Mouse (Mus musculus): Measurements from ENCODE around the gene Rbfox3. TPM values are rescaled to one million over a fixed set of nuclear protein-coding genes. Genes with fewer than 3 reads are reported as not detected.

Gene Rbfox3
- polyA plus RNA-seq, 1 experiment from 2014 or later, result 0.97 TPM

- H3K4me1 ChIP-seq (ENCODE audit: insufficient read depth, low read depth, low read length), result no peaks in the 10 kb centered on the region
- no peaks in the 10 kb centered on the region for H3K9me3 ChIP-seq (ENCODE audit: low read length)
- ATAC-seq (no peak), DNase-seq (ENCODE audit: low spot score) (no peak)
- H3K36me3 ChIP-seq (ENCODE audit: insufficient read depth, low read length), result peaks cover 5% of the 10 kb centered on the region; the same call in 1 of the 2 replicates
- no peak overlapping the region for H3K27ac ChIP-seq (ENCODE audit: low read length)
- no peak overlapping the region for H3K4me2 ChIP-seq (replicated peaks; ENCODE audit: low read depth, low read length)
- H3K9ac ChIP-seq (replicated peaks; ENCODE audit: low read depth), result no peak overlapping the region
- no peaks in the 10 kb centered on the region for H3K27me3 ChIP-seq (replicated peaks; ENCODE audit: insufficient read depth, low read length)
- TF ChIP-seq EP300 (IDR thresholded peaks at IDR 0.05), result no peak
- TF ChIP-seq CTCF (IDR thresholded peaks at IDR 0.05), result no peak
- no peak overlapping the region for H3K4me3 ChIP-seq (ENCODE audit: low read depth, low read length)
- WGBS, result 90% methylated on average over 3 of the region's 3 CpGs
Measured at GRCm38 (mm10) chr11:118485780-118486179, 425.6 kb downstream of the Rbfox3 start.

- no peak for ATAC-seq
- no peaks in the 10 kb centered on the region for H3K27me3 ChIP-seq (replicated peaks; ENCODE audit: insufficient read depth, low read length)
- no peak overlapping the region for H3K27ac ChIP-seq (ENCODE audit: low read length)
- TF ChIP-seq EP300 (IDR thresholded peaks at IDR 0.05) (no peak), CTCF (IDR thresholded peaks at IDR 0.05) (no peak)
- 72% methylated on average over 11 of the region's 11 CpGs for WGBS
- H3K9me3 ChIP-seq (ENCODE audit: low read length), result no peaks in the 10 kb centered on the region
- no peaks in the 10 kb centered on the region for H3K4me1 ChIP-seq (ENCODE audit: insufficient read depth, low read depth, low read length)
- H3K4me2 ChIP-seq (replicated peaks; ENCODE audit: low read depth, low read length), result no peak overlapping the region
- H3K9ac ChIP-seq (replicated peaks; ENCODE audit: low read depth), result no peak overlapping the region
- no peak overlapping the region for H3K4me3 ChIP-seq (ENCODE audit: low read depth, low read length)
- H3K36me3 ChIP-seq (ENCODE audit: insufficient read depth, low read length), result peaks cover 5% of the 10 kb centered on the region; the same call in 1 of the 2 replicates
- no peak for DNase-seq (ENCODE audit: low spot score)
Measured at GRCm38 (mm10) chr11:118485338-118485737, 426.1 kb downstream of the Rbfox3 start.

GRCm38 (mm10) chr11:118484169-118484568 lies 427.2 kb downstream of the Rbfox3 start:
- Histone ChIP-seq H3K36me3 (ENCODE audit: insufficient read depth, low read length) (peaks cover 5% of the 10 kb centered on the region; the same call in 1 of the 2 replicates), H3K27ac (ENCODE audit: low read length) (no peak overlapping the region), H3K9me3 (ENCODE audit: low read length) (no peaks in the 10 kb centered on the region), H3K4me3 (ENCODE audit: low read depth, low read length) (no peak overlapping the region), H3K4me2 (replicated peaks; ENCODE audit: low read depth, low read length) (no peak overlapping the region), H3K9ac (replicated peaks; ENCODE audit: low read depth) (no peak overlapping the region), H3K27me3 (replicated peaks; ENCODE audit: insufficient read depth, low read length) (no peaks in the 10 kb centered on the region), H3K4me1 (ENCODE audit: insufficient read depth, low read depth, low read length) (no peaks in the 10 kb centered on the region)
- ATAC-seq (no peak), DNase-seq (ENCODE audit: low spot score) (no peak)
- no peak for TF ChIP-seq CTCF (IDR thresholded peaks at IDR 0.05)
- WGBS, result 86% methylated on average over 8 of the region's 8 CpGs

GRCm38 (mm10) chr11:118481751-118482150 lies 429.6 kb downstream of the Rbfox3 start:
- Histone ChIP-seq H3K9ac (replicated peaks; ENCODE audit: low read depth) (no peak overlapping the region), H3K27me3 (replicated peaks; ENCODE audit: insufficient read depth, low read length) (no peaks in the 10 kb centered on the region), H3K27ac (ENCODE audit: low read length) (no peak overlapping the region), H3K9me3 (ENCODE audit: low read length) (no peaks in the 10 kb centered on the region), H3K4me2 (replicated peaks; ENCODE audit: low read depth, low read length) (no peak overlapping the region), H3K4me3 (ENCODE audit: low read depth, low read length) (no peak overlapping the region), H3K4me1 (ENCODE audit: insufficient read depth, low read depth, low read length) (no peaks in the 10 kb centered on the region; the same call in 1 of the 2 replicates), H3K36me3 (ENCODE audit: insufficient read depth, low read length) (peaks cover 5% of the 10 kb centered on the region; the same call in 1 of the 2 replicates)
- TF ChIP-seq EP300 (IDR thresholded peaks at IDR 0.05), result no peak
- TF ChIP-seq CTCF (IDR thresholded peaks at IDR 0.05), result no peak
- DNase-seq (ENCODE audit: low spot score) (no peak), ATAC-seq (no peak)
- WGBS, result 80% methylated on average over 14 of the region's 14 CpGs

GRCm38 (mm10) chr11:118481231-118481630 lies 430.2 kb downstream of the Rbfox3 start:
- no peak overlapping the region for H3K4me3 ChIP-seq (ENCODE audit: low read depth, low read length)
- no peak overlapping the region for H3K27ac ChIP-seq (ENCODE audit: low read length)
- WGBS, result 94% methylated on average over 11 of the region's 11 CpGs
- H3K27me3 ChIP-seq (replicated peaks; ENCODE audit: insufficient read depth, low read length), result no peaks in the 10 kb centered on the region
- ATAC-seq (no peak), DNase-seq (ENCODE audit: low spot score) (no peak)
- TF ChIP-seq CTCF (IDR thresholded peaks at IDR 0.05) (no peak), EP300 (IDR thresholded peaks at IDR 0.05) (no peak)
- no peak overlapping the region for H3K9ac ChIP-seq (replicated peaks; ENCODE audit: low read depth)
- peaks cover 5% of the 10 kb centered on the region; the same call in 1 of the 2 replicates for H3K36me3 ChIP-seq (ENCODE audit: insufficient read depth, low read length)
- no peak overlapping the region for H3K4me2 ChIP-seq (replicated peaks; ENCODE audit: low read depth, low read length)
- no peaks in the 10 kb centered on the region for H3K9me3 ChIP-seq (ENCODE audit: low read length)
- no peaks in the 10 kb centered on the region; the same call in 1 of the 2 replicates for H3K4me1 ChIP-seq (ENCODE audit: insufficient read depth, low read depth, low read length)

GRCm38 (mm10) chr11:118479776-118480175 lies 431.6 kb downstream of the Rbfox3 start:
- DNase-seq (ENCODE audit: low spot score) (no peak), ATAC-seq (no peak)
- H3K9me3 ChIP-seq (ENCODE audit: low read length), result no peaks in the 10 kb centered on the region
- no peaks in the 10 kb centered on the region; the same call in 1 of the 2 replicates for H3K4me1 ChIP-seq (ENCODE audit: insufficient read depth, low read depth, low read length)
- H3K36me3 ChIP-seq (ENCODE audit: insufficient read depth, low read length), result peaks cover under 1% of the 10 kb centered on the region; the same call in 1 of the 2 replicates
- H3K4me3 ChIP-seq (ENCODE audit: low read depth, low read length), result no peak overlapping the region
- no peak overlapping the region for H3K4me2 ChIP-seq (replicated peaks; ENCODE audit: low read depth, low read length)
- H3K27me3 ChIP-seq (replicated peaks; ENCODE audit: insufficient read depth, low read length), result no peaks in the 10 kb centered on the region
- no peak overlapping the region for H3K9ac ChIP-seq (replicated peaks; ENCODE audit: low read depth)
- WGBS, result 71% methylated on average over 12 of the region's 12 CpGs
- TF ChIP-seq EP300 (IDR thresholded peaks at IDR 0.05), result no peak
- H3K27ac ChIP-seq (ENCODE audit: low read length), result no peak overlapping the region

Measured in lung, postnatal 0 days (tissue).